Mouse (Mus musculus) spleen, adult 12 weeks (tissue): ENCODE measurements around the gene Ptpn6.
"Not testable (repeated sequence)": the region's sequence is repeated elsewhere in the genome, so short reads cannot be mapped to it uniquely, and the experiment has no call there.

ENCODE experiments used
- DNase-seq: peaks from one replicate; pipeline ENCODE4 v3.0.0; 2022; ENCODE audit warnings: low spot score

Gene Ptpn6

GRCm38 (mm10) chr6:124699962-124700610 is 38.4 kb downstream of the Ptpn6 start:
- no peak for DNase-seq

GRCm38 (mm10) chr6:124699366-124699765 is 39.1 kb downstream of the Ptpn6 start:
- no peak for DNase-seq

- DNase-seq: no peak
Observed at GRCm38 (mm10) chr6:124698751-124699150, 39.8 kb downstream of the Ptpn6 start.

- DNase-seq: no peak
Observed at GRCm38 (mm10) chr6:124696441-124697150, 41.9 kb downstream of the Ptpn6 start.

GRCm38 (mm10) chr6:124694166-124694955 is 44.2 kb downstream of the Ptpn6 start:
- no peak for DNase-seq

GRCm38 (mm10) chr6:124693243-124693981 is 45.1 kb downstream of the Ptpn6 start:
- no peak for DNase-seq

- DNase-seq: no peak
Observed at GRCm38 (mm10) chr6:124690517-124690916, 48.0 kb downstream of the Ptpn6 start.

GRCm38 (mm10) chr6:124689011-124689410 is 49.5 kb downstream of the Ptpn6 start:
- DNase-seq: no peak

- no peak for DNase-seq
Observed at GRCm38 (mm10) chr6:124688151-124688758, 50.3 kb downstream of the Ptpn6 start.

- not testable (repeated sequence) for DNase-seq
Observed at GRCm38 (mm10) chr6:124686644-124687043, 51.9 kb downstream of the Ptpn6 start.

GRCm38 (mm10) chr6:124685606-124686386 is 52.7 kb downstream of the Ptpn6 start:
- DNase-seq: no peak

- no peak for DNase-seq
Observed at GRCm38 (mm10) chr6:124683591-124684417, 54.7 kb downstream of the Ptpn6 start.

GRCm38 (mm10) chr6:124682291-124682690 is 56.2 kb downstream of the Ptpn6 start:
- DNase-seq: not testable (repeated sequence)

- no peak for DNase-seq
Observed at GRCm38 (mm10) chr6:124679486-124679885, 59.0 kb downstream of the Ptpn6 start.

- no peak for DNase-seq
Observed at GRCm38 (mm10) chr6:124678769-124679168, 59.7 kb downstream of the Ptpn6 start.

GRCm38 (mm10) chr6:124676171-124676570 is 62.3 kb downstream of the Ptpn6 start:
- DNase-seq: no peak

- no peak for DNase-seq
Observed at GRCm38 (mm10) chr6:124674591-124674990, 63.9 kb downstream of the Ptpn6 start.

GRCm38 (mm10) chr6:124673619-124674018 is 64.9 kb downstream of the Ptpn6 start:
- DNase-seq: no peak

GRCm38 (mm10) chr6:124672100-124672499 is 66.4 kb downstream of the Ptpn6 start:
- no peak for DNase-seq
